Mouse (Mus musculus) adrenal gland, postnatal 0 days (tissue): ENCODE results near the gene Rfesd. TPM values are rescaled to one million over a fixed set of nuclear protein-coding genes. Genes with fewer than 3 reads are reported as not detected.

Source experiments
- polyA plus RNA-seq: library from polyadenylated mRNA; unstranded; fragments of >200 nt; fragmentation: Nextera tagmentation; extraction: Ambion mirVana; gene quantifications from 2 replicates; pipeline ENCODE4 v1.2.1, GENCODE M21; 2015

The Rfesd gene
- 51.9 and 63.0 TPM in 2 replicates for polyA plus RNA-seq

GRCm38 (mm10) chr13:76017974-76018843 is at the start of gene Rfesd:
TSS of gene Rfesd (minus strand) at chr13:76018719.

GRCm38 (mm10) chr13:76056896-76057266 is 38.4 kb upstream of the Rfesd start, which contains the start of gene Gpr150:
TSS of gene Gpr150 (minus strand) at chr13:76056996.

GRCm38 (mm10) chr13:75966850-75967249 is 51.7 kb downstream of the Rfesd start, which contains the start of gene Spata9:
TSS of gene Spata9 (plus strand) at chr13:75967150.

Other genes starting within 250 kb of the Rfesd start
- gene Glrx, start 178.9 kb downstream of the Rfesd start, polyA plus RNA-seq = 55.3 and 55.6 TPM in 2 replicates
- gene Rhobtb3, start 74.8 kb downstream of the Rfesd start, polyA plus RNA-seq = 11.1 and 11.5 TPM in 2 replicates
- gene Spata9, start 51.6 kb downstream of the Rfesd start, polyA plus RNA-seq = 0.50 and 0.88 TPM in 2 replicates
- gene Gpr150, start 38.3 kb upstream of the Rfesd start, polyA plus RNA-seq = 0.36 and 0.90 TPM in 2 replicates
- 8.9 and 9.0 TPM in 2 replicates for gene Arsk, start 79.9 kb upstream of the Rfesd start, polyA plus RNA-seq
- gene Ttc37, start 80.0 kb upstream of the Rfesd start, polyA plus RNA-seq = 5.7 and 6.7 TPM in 2 replicates